In the genomic region with DNA sequence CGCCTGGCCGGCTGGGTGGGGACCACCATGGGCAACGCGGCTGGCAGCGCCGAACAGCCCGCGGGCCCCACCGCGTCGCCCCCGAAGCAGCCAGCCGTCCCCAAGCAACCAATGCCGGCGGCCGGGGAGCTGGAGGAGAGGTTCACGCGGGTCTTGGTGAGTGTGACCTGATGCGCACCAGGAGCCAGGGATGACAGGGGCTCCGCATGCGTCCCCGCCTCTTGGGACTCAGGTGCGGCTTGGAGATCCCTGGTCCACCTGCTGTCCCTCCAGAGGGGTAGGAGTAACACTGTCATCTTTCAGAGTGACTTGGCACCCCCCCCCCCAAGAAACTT, we compare ENCODE assay signal across 8 mouse cellular contexts. TPM values are rescaled to one million over a fixed set of nuclear protein-coding genes. Genes with fewer than 3 reads are reported as not detected.
DNase-seq lines count a peak whose midpoint lies in the region; ATAC-seq and TF ChIP-seq lines count a peak whose summit lies in the region.

No protein-coding gene starts in this region.

- H3K4me3 ChIP-seq in heart, embryonic 11.5 days (ENCODE audit: low read depth, low read length), result peak overlapping the region; percentile 57
- H3K4me3 ChIP-seq in MEL (ENCODE audit: control insufficient read depth in 1 of 2, insufficient read depth in 1 of 2, low read depth in 2 of 2, low read length in 2 of 2), result peak overlapping the region; percentile 45 to 50; a peak in 3 of 4 replicates
- H3K4me3 ChIP-seq in heart, postnatal 0 days (ENCODE audit: low read depth, low read length), result peak overlapping the region; percentile 74
- peak overlapping the region; percentile 58 for H3K4me3 ChIP-seq in midbrain, embryonic 11.5 days (ENCODE audit: low read depth, low read length)

- H3K4me1 ChIP-seq in heart, embryonic 11.5 days (ENCODE audit: control insufficient read depth, insufficient read depth, low read length), result peaks cover 18% of the 10 kb centered on the region
- peaks cover 7 to 27% of the 10 kb centered on the region in 2 experiments; a peak in 3 of 4 replicates for H3K4me1 ChIP-seq in MEL (ENCODE audit: control insufficient read depth in 1 of 2, insufficient read depth in 2 of 2, low read length in 2 of 2)
- 0 out of 2 replicates have a peak, but pooled peaks cover 7% of the 10 kb centered on the region for H3K4me1 ChIP-seq in heart, postnatal 0 days (ENCODE audit: control insufficient read depth, insufficient read depth)
- H3K4me1 ChIP-seq in midbrain, embryonic 11.5 days (ENCODE audit: control insufficient read depth, insufficient read depth, low read length), result no peaks in the 10 kb centered on the region; the same call in 1 of the 2 replicates

- DNase-seq in heart, postnatal 10 days, result no peak
- DNase-seq in MEL (ENCODE audit: low read depth, low spot score), result no peak
- DNase-seq in heart, postnatal 0 days (ENCODE audit: low spot score), result no peak
- peak; percentile 89 for DNase-seq in midbrain, embryonic 11.5 days (ENCODE audit: low spot score, missing footprints)
- DNase-seq in urinary bladder, postnatal 36 days (ENCODE audit: low spot score in 2 of 2), result no peak
- no peak for DNase-seq in adrenal gland, adult 18-20 months (ENCODE audit: low spot score in 2 of 2)
- no peak for DNase-seq in left cerebral cortex, adult 9 months (ENCODE audit: low spot score in 2 of 2)

- TF ChIP-seq POLR2A in MEL (IDR thresholded peaks at IDR 0.05; ENCODE audit: control insufficient read depth in 1 of 2, insufficient read depth in 1 of 2, low read depth in 1 of 2, low read length in 2 of 2, poor library complexity in 1 of 2), result no peak

- no peak for TF ChIP-seq EP300 in MEL (IDR thresholded peaks at IDR 0.05; ENCODE audit: low read depth in 1 of 2, low read length in 2 of 2)
- TF ChIP-seq EP300 in heart, postnatal 0 days (IDR thresholded peaks at IDR 0.05; ENCODE audit: low read depth), result no peak

- peak overlapping the region; percentile 85 for H3K4me2 ChIP-seq in heart, embryonic 11.5 days
- peak overlapping the region; percentile 99 for H3K4me2 ChIP-seq in heart, postnatal 0 days (ENCODE audit: low read depth, low read length)
- peak overlapping the region; percentile 96 for H3K4me2 ChIP-seq in midbrain, embryonic 11.5 days

- ATAC-seq in heart, embryonic 11.5 days (replicated peaks; ENCODE audit: insufficient number of reproducible peaks, low FRiP score, low TSS enrichment), result 0 out of 2 replicates have a peak, but pooled peaks have one; percentile 11
- no peak for ATAC-seq in heart, postnatal 0 days (ENCODE audit: insufficient read depth, low read depth)
- no peak; the same call in 1 of the 2 replicates for ATAC-seq in midbrain, embryonic 11.5 days (ENCODE audit: low FRiP score)

- H3K27me3 ChIP-seq in heart, embryonic 11.5 days (ENCODE audit: control insufficient read depth, insufficient read depth, low read length), result peaks cover 46% of the 10 kb centered on the region
- peaks cover 3 to 12% of the 10 kb centered on the region in 2 experiments; a peak in 3 of 4 replicates for H3K27me3 ChIP-seq in MEL (ENCODE audit: control insufficient read depth in 1 of 2, insufficient read depth in 2 of 2, low read length in 2 of 2)
- peaks cover 26% of the 10 kb centered on the region for H3K27me3 ChIP-seq in heart, postnatal 0 days (ENCODE audit: control insufficient read depth, insufficient read depth, low read length)
- peaks cover 38% of the 10 kb centered on the region for H3K27me3 ChIP-seq in midbrain, embryonic 11.5 days (ENCODE audit: control insufficient read depth, insufficient read depth, low read length)

- no peak for TF ChIP-seq CTCF in MEL (IDR thresholded peaks at IDR 0.05 in 2 of 3, conservative IDR thresholded peaks at IDR 0.05 in 1 of 3; ENCODE audit: control insufficient read depth in 1 of 3, insufficient read depth in 1 of 3, low read depth in 2 of 3, low read length in 3 of 3, poor library complexity in 1 of 3, severe bottlenecking in 1 of 3)
- no peak for TF ChIP-seq CTCF in heart, postnatal 0 days (IDR thresholded peaks at IDR 0.05; ENCODE audit: low read depth)

- no peak overlapping the region for H3K27ac ChIP-seq in heart, embryonic 11.5 days (ENCODE audit: low read depth, low read length)
- no peak overlapping the region for H3K27ac ChIP-seq in MEL (ENCODE audit: control insufficient read depth, low read depth, low read length)
- peak overlapping the region; percentile 13; the same call in 1 of the 2 replicates for H3K27ac ChIP-seq in heart, postnatal 0 days (ENCODE audit: low read depth)
- no peak overlapping the region for H3K27ac ChIP-seq in midbrain, embryonic 11.5 days (ENCODE audit: low read depth, low read length)

- no peaks in the 10 kb centered on the region for H3K36me3 ChIP-seq in heart, embryonic 11.5 days (ENCODE audit: control insufficient read depth, insufficient read depth, low read length)
- H3K36me3 ChIP-seq in MEL (ENCODE audit: control insufficient read depth in 1 of 2, insufficient read depth in 2 of 2, low read length in 2 of 2), result peaks cover 0 to 16% of the 10 kb centered on the region in 2 experiments; a peak in 2 of 4 replicates
- H3K36me3 ChIP-seq in heart, postnatal 0 days (replicated peaks; ENCODE audit: control insufficient read depth, insufficient read depth, low read length), result no peaks in the 10 kb centered on the region
- H3K36me3 ChIP-seq in midbrain, embryonic 11.5 days (ENCODE audit: control insufficient read depth, insufficient read depth, low read length), result no peaks in the 10 kb centered on the region

- no peak for TF ChIP-seq RAD21 in MEL (IDR thresholded peaks at IDR 0.05; ENCODE audit: low read depth, low read length)

- peak overlapping the region; percentile 12; the same call in 1 of the 2 replicates for H3K9ac ChIP-seq in heart, embryonic 11.5 days (ENCODE audit: low read depth, low read length)
- H3K9ac ChIP-seq in MEL (ENCODE audit: control insufficient read depth, low read depth, low read length, poor library complexity, severe bottlenecking), result peak overlapping the region; percentile 59
- peak overlapping the region; percentile 70 for H3K9ac ChIP-seq in heart, postnatal 0 days (replicated peaks; ENCODE audit: low read depth, low read length)
- H3K9ac ChIP-seq in midbrain, embryonic 11.5 days (ENCODE audit: low read length), result peak overlapping the region; percentile 65

- H3K79me2 ChIP-seq in MEL (ENCODE audit: control insufficient read depth, insufficient read depth, low read length, poor library complexity), result no peaks in the 10 kb centered on the region; the same call in 1 of the 2 replicates

- intact Hi-C loops in heart, postnatal 10 days (cut with DNase I), result loop anchor here (5.0 kb wide), 2 partner anchors 51 to 231 kb away; no protein-coding TSS in a partner anchor

- no peaks in the 10 kb centered on the region for H3K9me3 ChIP-seq in heart, embryonic 11.5 days (replicated peaks; ENCODE audit: control insufficient read depth, low read length)
- no peaks in the 10 kb centered on the region for H3K9me3 ChIP-seq in MEL (replicated peaks; ENCODE audit: insufficient read depth, low read length)
- H3K9me3 ChIP-seq in heart, postnatal 0 days (replicated peaks; ENCODE audit: control insufficient read depth, low read length), result no peaks in the 10 kb centered on the region
- H3K9me3 ChIP-seq in midbrain, embryonic 11.5 days (ENCODE audit: control insufficient read depth, low read length), result no peaks in the 10 kb centered on the region

- WGBS in heart, embryonic 11.5 days (ENCODE audit: insufficient replicate concordance), result 2% methylated on average over 20 of the region's 23 CpGs
- 2% methylated on average over 18 of the region's 23 CpGs for WGBS in heart, postnatal 0 days
- WGBS in midbrain, embryonic 11.5 days, result 2% methylated on average over 23 of the region's 23 CpGs

RNA-seq across cellular contexts. Expression of gene Fmnl1, which starts 0.3 kb away (rescaled TPM):
- 0.79 and 1.1 TPM in 2 replicates for polyA plus RNA-seq in heart, embryonic 11.5 days (2014; fragmentation: Nextera tagmentation; extraction: Ambion mirVana)
- 10 to 100 TPM; 14.4 to 15.6 TPM for total RNA-seq in heart, postnatal 10 days (2021)
- total RNA-seq in MEL (2012; rRNA removed), result 1.4 and 1.7 TPM in 2 replicates
- polyA plus RNA-seq in MEL (2012; ENCODE audit: insufficient read depth in 1 of 2, insufficient read length in 2 of 2, low read depth in 1 of 2, low replicate concordance in 2 of 2, missing spikeins in 1 of 2), result 10 to 100 TPM in 1 of 2 experiments, not detected in 1; 17.2 TPM
- 2.2 and 3.4 TPM in 2 replicates for total RNA-seq in heart, postnatal 0 days (2014; rRNA removed; ENCODE audit: low replicate concordance)
- polyA plus RNA-seq in heart, postnatal 0 days (2015; fragmentation: Nextera tagmentation; extraction: Ambion mirVana), result 0.91 and 1.1 TPM in 2 replicates
- 0.65 and 0.87 TPM in 2 replicates for polyA plus RNA-seq in midbrain, embryonic 11.5 days (2014; fragmentation: Nextera tagmentation; extraction: Ambion mirVana)
- total RNA-seq in adrenal gland, adult 18-20 months (2021), result 10 to 100 TPM; 19.8 to 20.9 TPM

RNA-seq across cellular contexts. Expression of gene 1700023F06Rik, which starts 37.1 kb away (rescaled TPM):
- polyA plus RNA-seq in heart, embryonic 11.5 days (2014; fragmentation: Nextera tagmentation; extraction: Ambion mirVana), result not detected in 2 replicates
- not detected for total RNA-seq in heart, postnatal 10 days (2021)
- not detected in 2 replicates for total RNA-seq in MEL (2012; rRNA removed)
- not detected for polyA plus RNA-seq in MEL (2012; ENCODE audit: insufficient read depth in 1 of 2, insufficient read length in 2 of 2, low read depth in 1 of 2, low replicate concordance in 2 of 2, missing spikeins in 1 of 2)
- not detected in 2 replicates for total RNA-seq in heart, postnatal 0 days (2014; rRNA removed; ENCODE audit: low replicate concordance)
- polyA plus RNA-seq in heart, postnatal 0 days (2015; fragmentation: Nextera tagmentation; extraction: Ambion mirVana), result 0.10 TPM in 1 of 2 replicates, not detected in the other
- polyA plus RNA-seq in midbrain, embryonic 11.5 days (2014; fragmentation: Nextera tagmentation; extraction: Ambion mirVana), result 0.12 and 0.14 TPM in 2 replicates
- total RNA-seq in adrenal gland, adult 18-20 months (2021), result under 1 TPM; 0.27 to 0.61 TPM

RNA-seq across cellular contexts. Expression of gene Hexim2, which starts 39.0 kb away (rescaled TPM):
- polyA plus RNA-seq in heart, embryonic 11.5 days (2014; fragmentation: Nextera tagmentation; extraction: Ambion mirVana), result 3.5 and 5.6 TPM in 2 replicates
- total RNA-seq in heart, postnatal 10 days (2021), result 1 to 10 TPM; 3.1 to 3.9 TPM
- 12.3 and 17.2 TPM in 2 replicates for total RNA-seq in MEL (2012; rRNA removed)
- 10 to 100 TPM in 1 of 2 experiments, not detected in 1; 12.5 TPM for polyA plus RNA-seq in MEL (2012; ENCODE audit: insufficient read depth in 1 of 2, insufficient read length in 2 of 2, low read depth in 1 of 2, low replicate concordance in 2 of 2, missing spikeins in 1 of 2)
- 1.6 and 1.7 TPM in 2 replicates for total RNA-seq in heart, postnatal 0 days (2014; rRNA removed; ENCODE audit: low replicate concordance)
- polyA plus RNA-seq in heart, postnatal 0 days (2015; fragmentation: Nextera tagmentation; extraction: Ambion mirVana), result 4.2 and 4.9 TPM in 2 replicates
- polyA plus RNA-seq in midbrain, embryonic 11.5 days (2014; fragmentation: Nextera tagmentation; extraction: Ambion mirVana), result 5.0 and 6.3 TPM in 2 replicates
- 1 to 10 TPM; 2.8 to 5.6 TPM for total RNA-seq in adrenal gland, adult 18-20 months (2021)

RNA-seq across cellular contexts. Expression of gene Spata32, which starts 47.0 kb away (rescaled TPM):
- not detected in 2 replicates for polyA plus RNA-seq in heart, embryonic 11.5 days (2014; fragmentation: Nextera tagmentation; extraction: Ambion mirVana)
- total RNA-seq in heart, postnatal 10 days (2021), result not detected
- not detected in 2 replicates for total RNA-seq in MEL (2012; rRNA removed)
- not detected for polyA plus RNA-seq in MEL (2012; ENCODE audit: insufficient read depth in 1 of 2, insufficient read length in 2 of 2, low read depth in 1 of 2, low replicate concordance in 2 of 2, missing spikeins in 1 of 2)
- not detected in 2 replicates for total RNA-seq in heart, postnatal 0 days (2014; rRNA removed; ENCODE audit: low replicate concordance)
- not detected in 2 replicates for polyA plus RNA-seq in heart, postnatal 0 days (2015; fragmentation: Nextera tagmentation; extraction: Ambion mirVana)
- polyA plus RNA-seq in midbrain, embryonic 11.5 days (2014; fragmentation: Nextera tagmentation; extraction: Ambion mirVana), result 0.15 TPM in 1 of 2 replicates, not detected in the other
- total RNA-seq in adrenal gland, adult 18-20 months (2021), result not detected

RNA-seq across cellular contexts. Expression of gene Hexim1, which starts 55.2 kb away (rescaled TPM):
- polyA plus RNA-seq in heart, embryonic 11.5 days (2014; fragmentation: Nextera tagmentation; extraction: Ambion mirVana), result 4.2 and 4.4 TPM in 2 replicates
- total RNA-seq in heart, postnatal 10 days (2021), result 10 to 100 TPM; 20.4 to 22.6 TPM
- total RNA-seq in MEL (2012; rRNA removed), result 17.3 and 18.4 TPM in 2 replicates
- polyA plus RNA-seq in MEL (2012; ENCODE audit: insufficient read depth in 1 of 2, insufficient read length in 2 of 2, low read depth in 1 of 2, low replicate concordance in 2 of 2, missing spikeins in 1 of 2), result 10 to 100 TPM in 1 of 2 experiments, not detected in 1; 25.4 TPM
- 9.0 and 11.0 TPM in 2 replicates for total RNA-seq in heart, postnatal 0 days (2014; rRNA removed; ENCODE audit: low replicate concordance)
- 3.2 and 3.3 TPM in 2 replicates for polyA plus RNA-seq in heart, postnatal 0 days (2015; fragmentation: Nextera tagmentation; extraction: Ambion mirVana)
- 4.6 and 5.2 TPM in 2 replicates for polyA plus RNA-seq in midbrain, embryonic 11.5 days (2014; fragmentation: Nextera tagmentation; extraction: Ambion mirVana)
- total RNA-seq in adrenal gland, adult 18-20 months (2021), result 10 to 100 TPM; 71.1 to 83.3 TPM

Comparison
In these comparisons a context has a peak if more than half of its experiments do, and no peak if none do; other contexts are left out.
1. H3K9ac ChIP-seq: peak in every context shown above with its lines; median percentile 70 in heart, postnatal 0 days; 65 in midbrain, embryonic 11.5 days; 59 in MEL; 12 in heart, embryonic 11.5 days.